Mouse (Mus musculus) embryonic facial prominence, embryonic 15.5 days (tissue): ENCODE results near the gene Ugt2a1. TPM values are rescaled to one million over a fixed set of nuclear protein-coding genes. Genes with fewer than 3 reads are reported as not detected.
"Not testable (repeated sequence)": the region's sequence is repeated elsewhere in the genome, so short reads cannot be mapped to it uniquely, and the experiment has no call there.

ENCODE experiments used
- ATAC-seq: fragments of 200-750 bp; cut with Nextera tagmentation; 2 replicates; pipeline ENCODE4 v1.8.0; 2017; ENCODE audit warnings: low read depth, moderate TSS enrichment; ENCODE audit not compliant: insufficient number of reproducible peaks, low FRiP score, low TSS enrichment
- H3K27ac ChIP-seq: fragments of 300-500 bp; sonication (generic); replicated peaks from 2 replicates; pipeline ENCODE4 v1.5.1; 2015; ENCODE audit warnings: mild to moderate bottlenecking, inconsistent platforms
- H3K27me3 ChIP-seq: fragments of 300-500 bp; sonication (generic); 2 replicates; pipeline ENCODE4 v1.6.1; 2015; ENCODE audit warnings: inconsistent platforms
- H3K36me3 ChIP-seq: fragments of 300-500 bp; sonication (generic); 2 replicates; pipeline ENCODE4 v1.6.1; 2015; ENCODE audit warnings: mild to moderate bottlenecking, inconsistent platforms
- H3K4me1 ChIP-seq: fragments of 300-500 bp; sonication (generic); 2 replicates; pipeline ENCODE4 v1.6.1; 2015; ENCODE audit warnings: inconsistent platforms
- H3K4me2 ChIP-seq: fragments of 300-500 bp; sonication (generic); replicated peaks from 2 replicates; pipeline ENCODE4 v1.6.1; 2015; ENCODE audit warnings: mild to moderate bottlenecking, inconsistent platforms
- H3K4me3 ChIP-seq: fragments of 300-500 bp; sonication (generic); replicated peaks from 2 replicates; pipeline ENCODE4 v1.5.1; 2015; ENCODE audit warnings: mild to moderate bottlenecking, inconsistent platforms
- H3K9ac ChIP-seq: fragments of 300-500 bp; sonication (generic); 2 replicates; pipeline ENCODE4 v1.6.1; 2015; ENCODE audit warnings: inconsistent platforms
- H3K9me3 ChIP-seq: fragments of 300-500 bp; sonication (generic); replicated peaks from 2 replicates; pipeline ENCODE4 v1.6.1; 2016; ENCODE audit warnings: inconsistent platforms
- WGBS: fragments of 180-500 bp; shearing (Covaris S2); methylation state at CpG from one replicate; pipeline ENCODE4 v1.1.7; 2015; 5-methylcytosine and 5-hydroxymethylcytosine counted together
- polyA plus RNA-seq: library from polyadenylated mRNA; unstranded; fragments of >200 nt; fragmentation: Nextera tagmentation; extraction: Ambion mirVana; gene quantifications from 2 replicates; pipeline ENCODE4 v1.2.1, GENCODE M21; 2015

Gene Ugt2a1
- 29.6 and 55.0 TPM in 2 replicates for polyA plus RNA-seq

DNA sequence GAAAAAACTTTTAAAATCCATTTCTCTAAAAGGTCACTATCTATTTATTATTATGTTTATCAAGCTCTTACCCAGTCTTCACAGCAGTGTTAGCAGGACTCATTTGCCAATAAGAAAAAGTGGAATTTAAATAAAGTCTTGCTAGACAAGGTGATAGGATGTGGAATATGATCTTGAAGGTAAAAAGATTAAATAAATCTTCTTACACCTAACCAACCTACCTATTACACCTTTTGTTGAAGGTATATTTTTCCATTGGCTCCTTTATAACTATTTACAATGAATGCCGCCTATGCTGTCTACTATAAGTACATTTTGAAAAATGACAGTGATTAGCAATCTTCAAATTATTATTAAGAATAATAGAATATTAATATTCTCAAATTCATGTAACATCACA is at the start of gene Ugt2a1:
TSS of gene Ugt2a1 (minus strand) at position 101 of the 400 bp plus-strand sequence.
- H3K9ac ChIP-seq = no peak within 1 kb of the TSS
- WGBS = 89% methylated on average over 1 of the region's 1 CpGs
- H3K9me3 ChIP-seq = no peaks in the 10 kb centered on the region
- no peak for ATAC-seq
- no peak within 1 kb of the TSS for H3K27ac ChIP-seq
- no peaks in the 10 kb centered on the region for H3K4me1 ChIP-seq
- H3K4me3 ChIP-seq = no peak within 1 kb of the TSS
- H3K4me2 ChIP-seq = no peak within 1 kb of the TSS
- no peaks in the 10 kb centered on the region for H3K27me3 ChIP-seq
- no peaks in the 10 kb centered on the region for H3K36me3 ChIP-seq

DNA sequence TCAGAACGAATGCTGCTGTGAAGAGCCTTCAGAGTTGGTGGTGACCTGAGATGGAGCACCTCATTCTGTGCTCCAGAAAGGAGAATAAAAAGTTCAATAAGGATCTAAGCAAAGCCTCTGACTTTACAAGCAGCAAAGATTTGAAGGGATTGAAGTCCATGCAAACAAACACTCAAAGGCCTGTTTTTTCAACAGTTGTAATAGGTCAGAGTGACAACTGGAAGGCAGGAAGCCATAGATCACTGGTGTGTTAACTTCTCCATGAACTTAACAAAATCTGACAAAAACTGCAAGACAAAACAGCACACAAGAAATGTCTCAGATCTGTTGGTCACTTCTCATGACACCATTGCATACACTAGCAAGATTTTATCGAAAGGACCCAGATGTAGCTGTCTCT is 47.4 kb upstream of the Ugt2a1 start, which contains the start of gene Sult1b1:
TSS of gene Sult1b1 (minus strand) at position 85 of the 400 bp plus-strand sequence.
- 92% methylated on average over 2 of the region's 2 CpGs for WGBS
- ATAC-seq = no peak
- H3K4me2 ChIP-seq = no peak within 1 kb of the TSS
- H3K9ac ChIP-seq = no peak within 1 kb of the TSS
- no peak within 1 kb of the TSS for H3K4me3 ChIP-seq
- H3K4me1 ChIP-seq = no peaks in the 10 kb centered on the region
- no peak within 1 kb of the TSS for H3K27ac ChIP-seq
- H3K9me3 ChIP-seq = no peaks in the 10 kb centered on the region
- H3K36me3 ChIP-seq = no peaks in the 10 kb centered on the region
- H3K27me3 ChIP-seq = no peaks in the 10 kb centered on the region

DNA sequence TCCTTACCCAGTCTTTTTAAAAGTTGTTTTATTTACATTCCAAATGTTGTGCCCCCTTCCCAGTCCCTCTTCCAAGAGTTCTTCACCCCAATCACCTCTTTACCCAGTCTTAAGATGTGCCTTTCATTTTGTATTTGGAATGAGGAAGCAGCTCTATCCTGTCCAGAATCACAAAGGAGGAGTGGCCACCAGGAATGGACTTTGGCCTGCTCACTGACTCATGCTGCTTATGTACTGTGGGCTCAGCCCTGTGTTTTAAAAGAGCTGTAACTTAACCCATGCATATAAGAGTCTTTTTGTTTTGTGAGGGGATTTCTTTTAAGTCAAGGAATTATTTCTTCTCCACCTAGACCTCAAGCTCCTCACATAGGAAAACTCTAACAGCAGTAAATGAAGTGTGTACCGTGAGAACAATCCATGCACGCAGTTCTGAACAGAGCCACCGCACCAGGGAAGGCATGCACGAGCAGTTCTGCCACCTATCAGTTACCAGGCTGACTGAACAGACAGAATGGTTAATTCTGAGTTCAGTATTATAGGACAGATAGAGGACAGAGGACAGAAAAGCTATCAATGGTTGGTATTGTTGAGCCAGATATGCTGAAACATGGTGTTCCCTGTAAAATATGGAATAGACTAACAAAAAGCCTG is 45.4 kb upstream of the Ugt2a1 start:
- Histone ChIP-seq H3K9me3 (no peaks in the 10 kb centered on the region), H3K27me3 (no peaks in the 10 kb centered on the region), H3K36me3 (no peaks in the 10 kb centered on the region), H3K9ac (no peak overlapping the region), H3K4me3 (no peak overlapping the region), H3K27ac (no peak overlapping the region), H3K4me1 (no peaks in the 10 kb centered on the region), H3K4me2 (no peak overlapping the region)
- no peak for ATAC-seq
- 74% methylated on average over 4 of the region's 4 CpGs for WGBS

DNA sequence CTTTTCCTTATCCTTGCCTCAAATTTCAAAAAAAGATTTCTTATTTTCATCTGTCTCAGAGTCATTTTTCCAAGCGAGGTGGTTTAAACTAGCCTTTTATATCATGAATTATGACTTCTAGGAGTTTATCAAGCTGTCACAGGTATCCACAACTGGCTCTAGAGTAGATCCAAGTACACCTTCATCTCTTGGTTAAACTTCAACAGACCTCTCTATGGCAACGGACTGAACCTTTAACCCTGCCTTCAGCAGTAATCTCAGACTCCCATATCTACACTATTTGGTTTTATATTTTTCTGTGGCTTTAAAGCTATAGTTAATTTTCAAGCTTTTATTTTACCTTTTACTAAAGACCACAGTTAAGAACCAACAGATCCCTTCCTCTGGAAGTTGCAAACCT is 41.6 kb upstream of the Ugt2a1 start:
- Histone ChIP-seq H3K4me1 (no peaks in the 10 kb centered on the region), H3K36me3 (no peaks in the 10 kb centered on the region), H3K4me2 (no peak overlapping the region), H3K9ac (no peak overlapping the region), H3K9me3 (no peaks in the 10 kb centered on the region), H3K27ac (no peak overlapping the region), H3K27me3 (no peaks in the 10 kb centered on the region), H3K4me3 (no peak overlapping the region)
- WGBS = 68% methylated on average over 2 of the region's 2 CpGs
- ATAC-seq = no peak

DNA sequence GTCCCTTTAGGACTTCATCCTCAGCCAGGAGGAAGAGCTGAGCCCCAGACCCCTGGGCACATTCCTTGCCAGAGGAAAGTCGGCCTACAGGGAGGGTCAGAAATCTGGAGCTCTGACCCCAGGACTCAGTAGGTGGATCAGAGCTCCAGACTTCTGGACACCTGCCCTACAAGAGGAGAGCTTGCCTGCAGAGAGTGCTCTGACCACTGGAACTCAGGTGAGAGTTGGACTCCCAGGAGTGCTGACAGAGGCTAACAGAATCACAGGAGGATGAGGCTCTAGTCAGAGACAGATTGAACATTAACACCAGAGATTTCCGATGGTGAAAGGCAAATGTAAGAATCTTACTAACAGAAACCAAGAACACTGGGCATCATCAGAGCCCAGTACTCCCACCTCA is 32.9 kb upstream of the Ugt2a1 start:
- not testable (repeated sequence) for H3K4me2 ChIP-seq, ATAC-seq, H3K27me3 ChIP-seq, H3K9ac ChIP-seq, H3K4me1 ChIP-seq, H3K9me3 ChIP-seq, H3K36me3 ChIP-seq, H3K4me3 ChIP-seq, H3K27ac ChIP-seq
- 83% methylated on average over 2 of the region's 2 CpGs for WGBS

DNA sequence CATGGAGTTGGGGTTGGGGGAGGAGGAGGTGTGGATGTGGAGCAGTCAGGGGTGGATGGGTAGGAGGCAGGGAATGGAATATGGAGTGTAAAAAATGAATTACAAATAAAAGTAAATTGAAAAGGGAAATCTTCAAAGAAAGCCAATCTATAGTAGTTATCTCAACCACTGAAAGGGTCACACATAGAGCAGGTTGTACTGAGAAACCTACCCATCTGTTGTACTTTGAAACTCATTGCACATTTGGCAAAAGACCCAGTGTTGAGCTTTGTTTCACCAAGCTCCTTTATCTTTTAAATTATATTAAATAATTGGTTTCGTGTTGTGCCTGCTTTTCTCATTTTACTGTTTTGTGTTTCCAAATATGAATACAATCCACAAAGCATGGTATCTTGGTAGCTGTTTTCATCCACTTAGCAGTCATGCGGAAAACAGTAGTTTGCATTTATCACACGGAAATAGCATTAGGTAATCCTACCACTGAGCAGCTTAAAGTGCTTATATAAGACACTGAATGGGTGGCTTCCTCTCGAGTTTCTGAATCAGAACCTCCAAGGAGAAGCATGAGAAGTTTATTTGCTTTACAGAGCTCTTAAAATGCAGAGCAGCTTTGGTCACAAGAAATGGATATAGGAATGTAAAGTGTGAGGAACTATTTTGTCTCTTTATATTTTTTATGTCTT is 15.2 kb upstream of the Ugt2a1 start:
- H3K27me3 ChIP-seq = no peaks in the 10 kb centered on the region
- no peak overlapping the region for H3K27ac ChIP-seq
- H3K9ac ChIP-seq = no peak overlapping the region
- H3K36me3 ChIP-seq = no peaks in the 10 kb centered on the region
- 47% methylated on average over 4 of the region's 4 CpGs for WGBS
- no peaks in the 10 kb centered on the region for H3K4me1 ChIP-seq
- H3K9me3 ChIP-seq = no peaks in the 10 kb centered on the region
- no peak overlapping the region for H3K4me2 ChIP-seq
- ATAC-seq = no peak; the same call in 1 of the 2 replicates
- H3K4me3 ChIP-seq = no peak overlapping the region

DNA sequence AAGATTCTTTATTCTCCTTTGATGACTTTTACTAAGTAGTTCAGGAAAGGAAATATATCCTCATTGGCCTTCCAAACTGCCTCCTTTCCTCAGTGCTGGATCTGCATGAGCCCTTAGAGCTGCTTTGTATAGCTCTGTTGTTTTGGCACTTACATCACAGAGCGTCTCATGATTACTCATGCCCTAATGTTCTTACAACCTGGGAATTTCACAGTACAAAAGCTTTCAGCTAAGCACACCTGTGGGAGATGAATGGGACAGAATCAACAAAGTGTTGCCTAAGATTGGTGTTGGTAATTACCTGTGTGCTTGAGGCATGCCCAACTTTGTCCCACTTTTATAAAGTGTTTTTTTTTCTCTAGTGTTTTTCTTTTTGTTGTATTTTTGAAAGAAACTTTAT is 12.0 kb upstream of the Ugt2a1 start:
- ATAC-seq = peak; percentile 86

DNA sequence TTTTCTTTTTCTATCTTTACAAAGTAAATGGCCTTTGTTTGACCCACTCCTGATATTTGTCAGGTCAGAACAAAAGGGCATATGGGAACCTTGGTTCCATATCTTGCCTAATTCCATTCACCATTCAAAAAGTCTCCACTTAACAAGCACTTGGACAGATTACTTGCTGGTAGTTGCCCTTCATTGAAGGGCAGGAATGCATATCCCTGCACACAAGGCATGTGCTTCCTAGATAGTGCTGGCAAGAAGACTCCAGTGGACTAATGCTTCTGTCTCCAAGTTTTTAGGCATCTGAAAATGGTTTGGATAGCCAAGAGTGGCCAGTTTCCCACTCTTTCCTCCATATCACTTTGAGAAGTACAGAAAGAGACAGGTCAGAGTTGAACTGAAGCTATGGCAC is 8.7 kb upstream of the Ugt2a1 start:
- H3K4me3 ChIP-seq = no peak overlapping the region
- no peaks in the 10 kb centered on the region for H3K9me3 ChIP-seq
- no peak overlapping the region for H3K9ac ChIP-seq
- H3K4me1 ChIP-seq = no peaks in the 10 kb centered on the region
- no peaks in the 10 kb centered on the region for H3K36me3 ChIP-seq
- ATAC-seq = no peak
- no peaks in the 10 kb centered on the region for H3K27me3 ChIP-seq
- H3K4me2 ChIP-seq = no peak overlapping the region
- H3K27ac ChIP-seq = no peak overlapping the region

More for the DNA sequence above, 12.0 kb upstream of the Ugt2a1 start:
- H3K27me3 ChIP-seq = no peaks in the 10 kb centered on the region
- H3K27ac ChIP-seq = no peak overlapping the region
- no peak overlapping the region for H3K9ac ChIP-seq
- WGBS = 54% methylated on average over 1 of the region's 1 CpGs
- H3K4me3 ChIP-seq = no peak overlapping the region
- H3K9me3 ChIP-seq = no peaks in the 10 kb centered on the region
- no peaks in the 10 kb centered on the region for H3K4me1 ChIP-seq
- H3K4me2 ChIP-seq = no peak overlapping the region
- no peaks in the 10 kb centered on the region for H3K36me3 ChIP-seq

DNA sequence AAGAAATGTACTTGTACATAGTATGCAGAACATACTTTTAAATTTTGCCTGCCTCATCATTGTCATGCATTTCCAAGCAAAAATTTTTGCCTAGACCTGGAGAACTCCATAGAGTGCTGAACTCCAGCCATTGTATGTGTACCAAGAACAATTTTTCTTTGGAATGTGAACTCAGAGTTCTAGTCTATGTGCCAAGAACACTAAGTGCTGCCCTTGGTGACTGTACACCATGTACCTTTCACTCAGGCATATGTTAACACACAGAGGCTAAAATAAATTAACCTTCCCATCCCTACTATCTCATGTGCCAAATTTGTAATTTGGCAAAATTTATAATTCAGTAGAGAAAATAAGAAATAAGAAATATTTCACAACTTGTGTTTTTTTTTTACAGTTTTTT is 8.3 kb upstream of the Ugt2a1 start:
- ATAC-seq = no peak
- Histone ChIP-seq H3K4me2 (no peak overlapping the region), H3K4me1 (no peaks in the 10 kb centered on the region), H3K4me3 (no peak overlapping the region), H3K27ac (no peak overlapping the region), H3K27me3 (no peaks in the 10 kb centered on the region), H3K9me3 (no peaks in the 10 kb centered on the region), H3K9ac (no peak overlapping the region), H3K36me3 (no peaks in the 10 kb centered on the region)

DNA sequence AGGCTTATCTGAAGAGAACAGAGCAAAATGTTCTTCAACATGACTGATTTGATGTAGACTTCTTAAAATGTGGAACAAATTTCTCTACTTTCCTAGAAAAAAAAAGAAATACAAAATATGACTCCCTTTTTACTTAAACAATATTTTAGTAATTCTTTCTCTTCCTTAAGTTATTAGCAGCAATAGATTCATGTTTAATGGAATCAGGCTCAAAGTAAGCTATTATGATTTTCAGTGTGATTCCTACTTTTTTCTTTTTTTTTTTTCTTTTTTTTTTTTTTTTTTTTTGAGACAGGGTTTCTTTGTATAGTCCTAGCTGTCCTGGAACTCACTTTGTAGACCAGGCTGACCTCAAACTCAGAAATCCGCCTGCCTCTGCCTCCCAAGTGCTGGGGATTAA is 4.0 kb downstream of the Ugt2a1 start, which contains the start of gene Gm43638:
TSS of gene Gm43638 (minus strand) at position 101 of the 400 bp plus-strand sequence.
- not testable (repeated sequence) for H3K27me3 ChIP-seq

DNA sequence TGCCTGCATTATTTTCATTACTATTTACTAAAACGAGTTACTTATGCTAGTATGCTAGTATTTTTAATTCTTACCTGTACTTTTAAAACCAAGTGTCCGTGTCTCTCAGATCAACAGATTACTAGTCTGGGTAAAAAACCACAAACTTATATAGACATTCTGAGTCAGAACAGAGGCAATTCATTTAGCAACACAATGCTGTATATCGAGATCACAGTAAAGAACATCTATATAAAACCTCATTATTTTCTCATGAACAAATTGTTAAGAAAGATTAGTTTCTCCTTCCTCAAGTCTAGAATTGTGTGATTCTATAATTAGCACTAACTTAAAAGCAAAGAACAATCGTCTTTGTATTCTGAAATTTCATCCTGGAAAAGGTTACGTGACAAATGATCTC is 8.5 kb downstream of the Ugt2a1 start, which contains the start of gene Ugt2a2:
TSS of gene Ugt2a2 (minus strand) at position 101 of the 400 bp plus-strand sequence.
- no peak within 1 kb of the TSS for H3K27ac ChIP-seq
- H3K4me2 ChIP-seq = no peak within 1 kb of the TSS
- no peak for ATAC-seq
- H3K4me3 ChIP-seq = no peak within 1 kb of the TSS
- H3K27me3 ChIP-seq = no peaks in the 10 kb centered on the region
- WGBS = 69% methylated on average over 5 of the region's 5 CpGs
- H3K36me3 ChIP-seq = no peaks in the 10 kb centered on the region
- H3K4me1 ChIP-seq = no peaks in the 10 kb centered on the region
- H3K9ac ChIP-seq = no peak within 1 kb of the TSS
- H3K9me3 ChIP-seq = no peaks in the 10 kb centered on the region

More for the DNA sequence above, 4.0 kb downstream of the Ugt2a1 start, which contains the start of gene Gm43638:
- WGBS = 84% methylated on average over 1 of the region's 1 CpGs
- H3K27ac ChIP-seq, H3K36me3 ChIP-seq, H3K4me3 ChIP-seq, H3K4me1 ChIP-seq, H3K4me2 ChIP-seq, H3K9ac ChIP-seq, H3K9me3 ChIP-seq, ATAC-seq: not testable (repeated sequence)

DNA sequence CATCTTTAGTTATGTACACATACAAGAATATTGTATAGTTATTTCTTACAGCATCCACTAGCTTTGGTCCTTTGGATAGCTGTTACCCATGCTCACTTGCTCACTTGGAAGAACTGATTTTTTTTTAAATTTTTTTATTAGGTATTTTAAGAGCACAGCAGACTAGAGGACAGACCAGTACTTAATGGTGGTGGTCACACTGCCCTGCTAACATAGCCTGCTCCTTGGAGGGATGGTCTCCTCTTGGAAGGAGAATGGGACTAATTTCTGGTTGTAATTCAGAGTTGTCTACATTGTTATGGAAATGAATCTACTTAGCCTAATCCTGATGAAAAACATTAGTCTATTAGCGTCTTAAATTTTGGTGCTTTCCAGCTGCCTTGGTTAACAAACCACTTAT is 31.9 kb downstream of the Ugt2a1 start:
- Histone ChIP-seq H3K36me3 (no peaks in the 10 kb centered on the region), H3K9ac (no peak overlapping the region), H3K27ac (no peak overlapping the region), H3K4me1 (no peaks in the 10 kb centered on the region), H3K4me3 (no peak overlapping the region), H3K4me2 (no peak overlapping the region), H3K27me3 (no peaks in the 10 kb centered on the region), H3K9me3 (no peaks in the 10 kb centered on the region)
- 40% methylated on average over 1 of the region's 1 CpGs for WGBS
- no peak for ATAC-seq
